Mouse (Mus musculus) adrenal gland, adult 8-10 months (tissue): Measurements from ENCODE around the gene Tuft1. TPM values are rescaled to one million over a fixed set of nuclear protein-coding genes. Genes with fewer than 3 reads are reported as not detected.
"Not testable (repeated sequence)": the region's sequence is repeated elsewhere in the genome, so short reads cannot be mapped to it uniquely, and the experiment has no call there.

ENCODE experiments used
- DNase-seq: peaks from one replicate; pipeline ENCODE4 v3.0.0; 2022
- total RNA-seq, 4 experiments: library from RNA; stranded (reverse); gene quantifications; 2 replicates each; pipeline ENCODE4 v1.2.4; 2022

Gene Tuft1
- total RNA-seq, 4 experiments from 2014 or later = 14.5 to 18.2 (median 16.9) TPM

GRCm38 (mm10) chr3:94659142-94659748 is 573 bp upstream of the Tuft1 start:
- not testable (repeated sequence) for DNase-seq

- not testable (repeated sequence) for DNase-seq
Observed at GRCm38 (mm10) chr3:94657852-94658739, 576 bp downstream of the Tuft1 start.

DNA sequence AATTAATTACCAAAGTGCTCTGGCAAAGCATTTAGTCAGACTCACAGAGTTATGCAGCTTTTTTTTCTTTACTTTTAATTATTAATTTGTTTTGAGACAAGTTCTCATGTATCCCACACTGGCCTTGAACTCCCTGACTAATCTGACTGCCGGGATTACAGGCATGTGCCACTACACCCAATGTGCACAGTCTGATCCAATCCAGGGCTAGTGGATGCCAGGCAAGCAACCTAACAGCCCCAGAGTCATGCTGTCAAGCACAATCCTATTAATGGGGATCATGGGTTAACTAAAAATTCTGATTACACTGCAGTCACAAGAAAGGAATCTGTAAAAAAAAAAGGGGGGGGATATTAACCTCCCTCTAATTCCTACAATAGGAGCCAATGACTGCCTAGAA is 4.7 kb downstream of the Tuft1 start:
- not testable (repeated sequence) for DNase-seq

- no peak for DNase-seq
Observed at GRCm38 (mm10) chr3:94650409-94650808, 8.3 kb downstream of the Tuft1 start.

GRCm38 (mm10) chr3:94648755-94649590 is 9.7 kb downstream of the Tuft1 start:
- peak; percentile 46 for DNase-seq

DNA sequence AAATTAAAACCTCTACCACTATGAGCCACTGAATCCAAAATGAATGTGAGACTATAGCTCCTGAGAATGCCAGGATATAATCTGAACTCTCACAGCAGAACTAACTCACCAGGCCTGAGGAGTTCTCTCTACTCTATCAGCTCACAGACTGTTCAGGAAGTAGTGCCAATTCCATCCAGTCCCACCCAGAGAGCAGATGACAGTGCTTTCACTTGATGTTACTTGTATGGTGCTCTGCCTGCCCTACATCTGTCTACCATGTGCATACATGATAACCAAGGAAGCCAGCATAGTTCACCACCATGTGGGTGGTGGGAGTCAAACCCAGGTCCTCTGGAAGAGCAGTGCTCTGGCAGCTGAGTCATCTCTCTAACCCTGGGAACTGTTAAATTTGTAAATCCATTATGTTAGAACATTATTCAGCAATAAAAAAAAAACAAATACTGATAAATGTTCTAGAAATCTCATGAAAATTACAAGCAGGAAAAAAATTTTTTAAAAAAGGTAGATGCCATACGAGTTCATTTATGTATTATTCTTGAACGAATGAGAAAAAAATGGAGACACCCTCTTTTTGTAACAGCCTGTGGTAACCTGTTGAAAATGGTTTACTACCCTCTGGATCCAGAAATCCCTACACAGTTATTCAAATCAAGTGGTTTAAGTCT is 16.0 kb downstream of the Tuft1 start, which contains the start of gene Gm10972:
Gm10972 (plus strand) TSS at position 618 of the 668 bp plus-strand sequence.
- not testable (repeated sequence) for DNase-seq

DNA sequence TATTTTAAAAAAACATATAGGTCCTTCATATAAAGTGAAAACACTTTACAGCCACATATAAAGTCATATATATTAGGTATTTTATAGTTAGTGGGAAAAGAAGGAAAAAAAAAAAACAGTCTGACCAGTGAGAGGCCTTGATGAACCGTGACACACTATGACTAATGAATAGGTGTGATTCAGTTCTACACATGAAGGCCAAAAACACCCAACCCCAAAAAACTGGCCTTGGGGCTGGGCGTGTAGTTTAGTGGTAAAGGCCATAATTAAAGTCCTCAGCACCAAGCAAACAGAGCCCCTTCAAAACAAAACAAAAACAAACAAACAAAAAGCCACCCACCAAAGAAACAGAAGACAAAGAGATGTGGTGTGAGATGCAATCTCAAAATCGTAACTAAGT is 28.8 kb downstream of the Tuft1 start:
- peak; percentile 45 for DNase-seq

DNA sequence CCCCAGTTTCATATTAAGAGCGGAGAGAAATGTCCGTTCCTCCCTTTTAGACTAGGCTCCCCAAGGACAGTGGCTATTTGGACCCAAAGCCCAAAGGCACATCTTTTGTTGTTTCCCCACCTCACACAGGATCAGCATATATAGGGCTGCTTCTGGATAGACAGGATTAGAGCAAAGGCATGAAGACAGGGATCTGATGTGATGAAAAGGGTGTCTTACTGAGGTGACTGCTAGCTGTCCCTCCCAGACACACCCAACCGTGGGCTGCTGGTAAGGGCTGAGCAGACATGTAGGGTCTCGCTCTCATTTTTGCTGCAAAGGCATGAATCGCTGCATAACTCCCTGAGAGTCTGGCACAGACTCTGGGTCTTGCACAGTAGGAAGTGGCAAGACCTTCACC is 30.0 kb downstream of the Tuft1 start:
- no peak for DNase-seq

DNA sequence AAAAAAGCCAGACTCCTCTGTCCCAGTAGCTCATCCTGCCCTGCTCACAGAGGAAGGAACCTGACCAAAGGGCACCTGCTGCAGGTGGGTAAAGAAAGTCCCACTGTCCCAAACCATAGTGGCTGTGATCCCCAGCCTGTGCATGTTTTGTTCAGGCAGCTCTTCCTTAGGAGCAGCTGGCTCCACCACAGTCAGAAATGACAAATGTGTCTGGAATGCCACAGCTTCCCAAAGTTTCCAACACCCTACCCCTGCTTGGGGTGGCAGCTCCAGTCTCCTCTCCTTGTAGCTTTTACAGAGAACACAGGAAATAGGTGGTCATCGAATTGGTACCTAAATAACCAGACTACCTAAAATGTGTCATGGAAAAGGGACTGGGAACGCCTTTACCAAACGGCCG is 34.4 kb downstream of the Tuft1 start:
- DNase-seq = no peak

DNA sequence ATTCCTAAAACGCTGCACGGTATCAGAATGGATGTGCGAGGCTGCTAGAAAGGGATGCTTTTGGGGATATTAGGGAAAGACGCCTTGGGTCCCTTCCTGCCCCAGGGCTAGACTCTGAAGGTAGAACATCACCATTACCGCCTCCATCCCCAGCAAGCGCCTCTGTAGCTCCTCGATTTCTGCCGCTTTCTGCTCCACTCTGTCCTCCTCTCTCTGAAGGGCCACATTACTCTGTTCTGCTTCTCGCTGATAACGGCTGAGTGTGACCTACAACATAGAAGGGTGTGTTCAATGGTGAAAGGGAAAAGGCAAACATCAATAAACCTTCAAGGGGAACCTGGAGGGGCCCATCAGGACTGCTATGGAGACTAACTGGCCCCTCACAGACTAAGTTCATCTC is 36.1 kb downstream of the Tuft1 start:
- DNase-seq = no peak

GRCm38 (mm10) chr3:94621740-94622507 is 36.7 kb downstream of the Tuft1 start:
- DNase-seq = no peak

DNA sequence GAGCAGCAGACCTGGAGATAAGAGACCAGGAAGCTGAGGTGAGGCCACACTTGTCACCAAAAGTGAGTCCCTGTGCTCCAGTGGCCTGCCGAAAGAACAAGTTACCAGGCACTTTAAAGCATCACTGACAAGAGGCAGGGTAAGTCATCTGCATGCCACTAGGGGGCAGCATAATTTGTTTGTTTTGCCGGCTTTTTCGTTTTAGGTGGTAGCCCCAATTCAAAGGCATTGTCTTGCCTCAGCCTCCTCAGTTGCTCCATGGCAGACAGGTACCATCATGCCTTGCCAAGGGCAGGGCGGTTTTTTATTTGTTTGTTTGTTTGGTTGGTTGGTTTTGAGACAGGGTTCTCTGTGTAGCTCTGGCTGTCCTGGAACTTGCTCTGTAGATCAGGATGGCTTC is 42.0 kb downstream of the Tuft1 start:
- no peak for DNase-seq

DNA sequence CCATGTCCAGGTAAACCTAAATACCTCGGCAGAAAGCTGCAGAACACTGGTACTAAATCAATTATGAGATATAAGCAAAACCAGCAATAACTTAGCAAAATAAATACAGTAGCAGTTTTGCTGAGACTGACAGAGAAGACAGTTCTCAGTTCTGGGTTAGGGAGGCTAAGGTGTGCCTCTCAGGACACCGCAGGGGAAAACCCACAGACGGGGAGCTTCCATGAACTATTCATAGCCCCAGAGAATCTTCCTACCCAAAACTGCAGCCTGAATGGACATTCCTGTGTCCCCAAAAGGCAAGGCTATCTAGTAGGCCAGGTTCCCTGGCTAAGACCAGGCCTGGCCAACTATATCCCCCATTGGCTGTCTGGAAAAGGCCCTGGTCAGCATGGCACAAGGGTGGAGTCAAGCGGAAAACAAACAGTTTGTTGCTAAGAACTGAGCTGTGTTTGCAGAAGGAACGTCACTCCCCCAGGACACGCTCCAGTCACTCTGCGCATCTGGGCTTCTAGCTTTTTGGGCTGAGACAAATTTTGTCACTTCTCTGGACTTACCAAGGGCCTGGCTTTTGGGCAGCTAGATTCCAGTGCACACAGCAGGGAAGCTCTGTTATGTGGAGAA is 45.3 kb downstream of the Tuft1 start:
- no peak for DNase-seq

DNA sequence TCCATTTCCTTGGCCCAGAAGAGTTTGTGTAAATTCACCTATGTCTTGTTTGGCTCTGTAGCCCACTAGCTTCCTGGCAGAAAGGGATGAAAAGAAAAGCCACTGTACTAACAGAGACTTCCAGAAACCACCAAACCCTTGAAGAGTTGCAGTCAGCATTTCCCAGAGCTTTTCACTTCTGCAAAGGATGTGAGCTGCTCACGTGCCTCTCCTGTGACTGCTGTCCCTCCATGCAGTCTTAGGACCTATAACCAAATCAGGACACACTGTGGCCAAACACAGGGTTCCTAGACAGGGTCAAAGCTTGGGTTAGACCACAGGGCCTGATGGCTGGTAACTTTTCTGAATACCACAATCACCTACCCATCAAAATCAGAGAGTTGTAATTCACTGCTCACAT is 46.4 kb downstream of the Tuft1 start:
- DNase-seq = no peak

DNA sequence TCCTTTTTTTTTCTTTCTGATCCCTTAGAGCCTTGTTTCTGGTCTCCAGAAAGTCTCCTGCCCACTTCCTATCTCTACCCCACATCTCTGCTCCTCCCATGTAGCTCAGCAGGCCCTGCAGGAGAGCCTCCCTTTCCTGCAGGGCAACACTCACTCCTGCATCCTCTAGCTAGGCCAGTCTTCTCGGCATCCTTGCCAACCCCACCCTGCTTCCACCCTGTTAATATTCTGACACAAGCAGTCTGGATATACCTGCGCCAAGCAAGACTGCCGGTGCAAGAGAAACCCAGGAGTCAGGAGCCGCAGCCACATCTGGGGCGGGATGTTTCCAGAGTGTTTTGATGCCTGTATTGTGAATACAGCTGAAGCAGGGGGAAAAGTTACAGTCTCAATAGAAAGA is 46.8 kb downstream of the Tuft1 start:
- no peak for DNase-seq

DNA sequence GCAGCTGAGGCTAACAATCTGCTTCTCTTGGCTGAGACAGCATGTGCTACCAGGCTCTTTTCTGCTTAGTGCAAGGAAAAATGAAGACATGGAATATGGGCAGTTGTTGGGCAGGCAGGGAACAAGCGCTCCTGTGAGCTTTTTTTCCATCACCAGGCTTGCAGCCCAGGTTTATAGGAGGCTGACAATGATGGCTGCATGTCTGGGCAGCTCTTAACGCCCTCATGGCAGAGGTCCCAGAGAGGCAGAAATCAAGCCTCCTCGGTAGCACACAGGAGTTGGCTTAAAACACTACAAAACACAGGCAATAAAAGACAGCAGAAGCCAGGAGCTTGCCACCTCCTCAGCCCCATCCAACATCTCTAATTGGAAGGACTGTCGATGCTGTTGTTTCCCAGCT is 47.3 kb downstream of the Tuft1 start:
- no peak for DNase-seq

GRCm38 (mm10) chr3:94610581-94610980 is 48.1 kb downstream of the Tuft1 start:
- DNase-seq = peak; percentile 75

DNA sequence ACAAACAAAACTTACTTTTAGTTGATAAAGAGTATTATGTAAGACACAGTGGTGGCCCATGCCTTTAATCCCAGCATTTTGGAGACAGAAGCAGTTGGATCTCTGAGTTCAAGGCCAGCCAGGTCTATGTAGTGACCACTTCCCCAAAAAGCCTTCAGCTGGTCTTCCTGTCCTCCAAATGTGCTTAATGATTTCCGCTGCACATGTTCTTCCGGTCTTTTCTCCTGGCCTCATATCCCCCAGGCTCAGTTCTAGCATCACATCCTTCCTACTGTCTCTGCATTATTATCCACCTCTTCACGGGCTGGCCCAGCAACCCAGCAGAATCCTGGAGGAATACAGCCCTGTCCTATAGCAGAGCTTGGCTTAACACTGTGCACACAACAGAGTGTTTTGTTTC is 49.1 kb downstream of the Tuft1 start:
- no peak for DNase-seq

DNA sequence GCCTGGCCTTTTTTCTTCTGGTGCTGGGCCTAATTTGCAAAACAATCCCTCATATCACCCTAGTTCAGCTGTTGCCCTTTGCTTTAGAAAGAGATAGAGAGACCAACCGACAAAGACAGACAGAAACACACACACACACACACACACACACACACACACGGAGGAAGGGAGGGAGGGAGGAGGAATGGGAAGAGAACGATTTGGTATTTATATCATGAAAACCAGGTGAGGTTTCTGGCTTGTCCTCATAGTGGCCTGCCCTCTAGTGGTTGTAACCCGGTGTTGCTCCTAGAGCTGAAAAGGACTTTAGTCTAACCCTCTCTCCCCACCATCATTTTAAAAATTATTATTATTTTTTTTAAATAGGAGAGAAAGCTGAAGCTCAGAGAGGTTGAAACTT is 56.7 kb downstream of the Tuft1 start:
- DNase-seq = no peak

- DNase-seq = no peak
Observed at GRCm38 (mm10) chr3:94597224-94597779, 61.4 kb downstream of the Tuft1 start.

- DNase-seq = no peak
Observed at GRCm38 (mm10) chr3:94595871-94596287, 62.8 kb downstream of the Tuft1 start.
